Mouse (Mus musculus): ENCODE results near the gene Arhgef33. TPM values are rescaled to one million over a fixed set of nuclear protein-coding genes. Genes with fewer than 3 reads are reported as not detected.

Arhgef33 gene
- total and polyA plus RNA-seq, 2 experiments from 2014 or later = 2.2 to 7.7 TPM

DNA sequence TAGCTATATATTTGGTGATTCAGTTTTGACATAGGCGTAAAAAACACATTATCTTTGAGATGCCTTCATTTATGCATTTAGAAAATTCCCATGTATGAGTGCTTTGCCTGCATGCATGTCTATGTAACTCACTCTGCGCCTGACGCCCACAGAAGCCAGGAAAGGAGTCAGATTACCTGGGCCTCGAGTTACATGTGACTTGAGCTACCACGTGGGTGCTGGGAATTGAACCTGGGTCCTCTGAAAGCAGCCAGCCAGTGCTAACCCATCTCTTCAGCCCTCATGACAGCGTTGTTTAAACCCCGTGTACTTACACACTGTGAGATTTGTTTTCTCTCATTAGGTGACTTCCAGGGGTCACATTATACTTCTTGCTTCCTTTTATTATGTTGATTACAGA is 17.3 kb downstream of the Arhgef33 start:
- no peak overlapping the region for H3K9ac ChIP-seq (replicated peaks; ENCODE audit: low read length, poor library complexity, severe bottlenecking)
- H3K4me3 ChIP-seq (ENCODE audit: low read depth, low read length) = no peak overlapping the region
- no peaks in the 10 kb centered on the region for H3K27me3 ChIP-seq (ENCODE audit: insufficient read depth, low read length)
- no peak overlapping the region for H3K27ac ChIP-seq (ENCODE audit: low read depth, low read length)
- H3K4me2 ChIP-seq (ENCODE audit: low read depth, low read length, poor library complexity, severe bottlenecking) = no peak overlapping the region
- no peak for ATAC-seq (ENCODE audit: low FRiP score)
- H3K4me1 ChIP-seq (ENCODE audit: insufficient read depth, low read length) = no peaks in the 10 kb centered on the region
- no peak for DNase-seq (ENCODE audit: low spot score)
- no peaks in the 10 kb centered on the region for H3K9me3 ChIP-seq (ENCODE audit: low read length)
- 84% methylated on average over 7 of the region's 7 CpGs for WGBS
- no peaks in the 10 kb centered on the region for H3K36me3 ChIP-seq (ENCODE audit: insufficient read depth, low read length)
- no peak for TF ChIP-seq CTCF (IDR thresholded peaks at IDR 0.05)

DNA sequence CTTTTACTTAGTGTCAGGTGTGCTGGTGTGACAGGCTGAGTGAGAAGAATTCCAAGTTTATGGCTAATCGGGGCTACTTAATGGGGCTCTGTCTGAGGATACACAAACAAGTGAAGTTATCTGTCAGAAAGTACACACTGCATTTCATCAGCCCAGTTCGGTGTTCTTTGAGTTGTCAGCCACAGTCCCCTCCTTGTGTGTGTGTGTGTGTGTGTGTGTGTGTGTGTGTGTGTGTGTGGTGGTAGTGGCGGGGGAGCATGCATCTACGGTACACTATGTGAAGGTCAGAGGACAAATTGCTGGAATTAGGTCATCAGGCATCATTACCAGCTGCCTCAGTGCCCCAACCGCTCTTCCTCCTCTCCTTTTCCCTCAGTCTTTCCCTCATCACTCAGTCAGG is 18.2 kb downstream of the Arhgef33 start:
- WGBS = 89% methylated on average over 5 of the region's 5 CpGs
- H3K27me3 ChIP-seq (ENCODE audit: insufficient read depth, low read length) = no peaks in the 10 kb centered on the region

DNA sequence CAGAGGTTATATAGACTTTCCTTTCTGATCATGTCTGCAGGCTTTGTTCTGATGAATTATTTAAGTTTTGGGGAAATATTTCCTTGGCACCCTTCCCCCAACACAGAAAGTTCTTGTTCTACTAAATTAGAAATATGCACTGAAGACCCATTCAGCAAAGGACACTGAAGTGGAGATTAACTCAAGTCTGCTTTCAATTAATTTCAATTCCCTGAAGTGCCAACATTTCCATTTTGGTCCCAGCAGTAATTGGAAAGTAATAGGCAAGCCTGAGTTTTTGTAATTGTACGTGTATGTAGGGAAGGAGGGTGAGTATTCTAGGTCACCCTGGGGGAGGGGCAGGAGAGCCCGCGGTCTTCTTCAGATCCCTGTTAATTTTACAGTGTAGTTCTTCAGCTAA is 19.2 kb downstream of the Arhgef33 start:
- Histone ChIP-seq H3K27ac (ENCODE audit: low read depth, low read length) (no peak overlapping the region), H3K4me1 (ENCODE audit: insufficient read depth, low read length) (no peaks in the 10 kb centered on the region), H3K9ac (replicated peaks; ENCODE audit: low read length, poor library complexity, severe bottlenecking) (no peak overlapping the region), H3K4me2 (ENCODE audit: low read depth, low read length, poor library complexity, severe bottlenecking) (no peak overlapping the region), H3K9me3 (ENCODE audit: low read length) (no peaks in the 10 kb centered on the region), H3K27me3 (ENCODE audit: insufficient read depth, low read length) (no peaks in the 10 kb centered on the region), H3K4me3 (ENCODE audit: low read depth, low read length) (no peak overlapping the region), H3K36me3 (ENCODE audit: insufficient read depth, low read length) (no peaks in the 10 kb centered on the region)
- ATAC-seq (ENCODE audit: low FRiP score) = no peak
- TF ChIP-seq CTCF (IDR thresholded peaks at IDR 0.05) = no peak
- DNase-seq (ENCODE audit: low spot score) = peak; percentile 59
- 65% methylated on average over 3 of the region's 3 CpGs for WGBS

More for the DNA sequence above, 18.2 kb downstream of the Arhgef33 start:
- ATAC-seq (ENCODE audit: low FRiP score) (no peak), DNase-seq (ENCODE audit: low spot score) (no peak)
- Histone ChIP-seq H3K27ac (ENCODE audit: low read depth, low read length) (no peak overlapping the region), H3K36me3 (ENCODE audit: insufficient read depth, low read length) (no peaks in the 10 kb centered on the region), H3K9ac (replicated peaks; ENCODE audit: low read length, poor library complexity, severe bottlenecking) (no peak overlapping the region), H3K4me2 (ENCODE audit: low read depth, low read length, poor library complexity, severe bottlenecking) (no peak overlapping the region), H3K9me3 (ENCODE audit: low read length) (no peaks in the 10 kb centered on the region), H3K4me1 (ENCODE audit: insufficient read depth, low read length) (no peaks in the 10 kb centered on the region), H3K4me3 (ENCODE audit: low read depth, low read length) (no peak overlapping the region)
- no peak for TF ChIP-seq CTCF (IDR thresholded peaks at IDR 0.05)

DNA sequence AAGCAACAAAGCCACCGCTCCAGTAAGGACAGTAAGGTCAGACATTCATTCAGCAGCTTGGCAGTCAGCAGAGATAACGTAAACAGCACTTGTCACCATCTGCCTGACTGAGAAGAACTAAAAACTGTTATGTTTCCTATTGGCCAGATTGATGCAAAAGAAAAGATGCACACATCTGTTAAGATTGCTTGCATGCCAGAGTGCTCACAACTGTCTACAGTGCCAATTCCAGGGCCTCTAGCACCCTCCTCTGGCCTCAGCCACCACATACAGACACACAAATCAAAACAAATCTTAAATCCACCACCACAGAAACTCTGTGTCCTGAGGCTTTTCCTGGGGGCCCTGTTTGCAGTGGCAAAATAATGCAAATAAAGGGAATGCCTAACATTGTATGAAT is 25.2 kb downstream of the Arhgef33 start:
- no peaks in the 10 kb centered on the region for H3K4me1 ChIP-seq (ENCODE audit: insufficient read depth, low read length)
- ATAC-seq (ENCODE audit: low FRiP score) = no peak; the same call in 1 of the 2 replicates
- H3K27me3 ChIP-seq (ENCODE audit: insufficient read depth, low read length) = no peaks in the 10 kb centered on the region
- peak; percentile 71 for TF ChIP-seq CTCF (IDR thresholded peaks at IDR 0.05)
- H3K9me3 ChIP-seq (ENCODE audit: low read length) = no peaks in the 10 kb centered on the region
- no peak overlapping the region for H3K4me3 ChIP-seq (ENCODE audit: low read depth, low read length)
- H3K36me3 ChIP-seq (ENCODE audit: insufficient read depth, low read length) = no peaks in the 10 kb centered on the region
- H3K4me2 ChIP-seq (ENCODE audit: low read depth, low read length, poor library complexity, severe bottlenecking) = no peak overlapping the region
- WGBS = 89% methylated on average over 2 of the region's 2 CpGs
- H3K27ac ChIP-seq (ENCODE audit: low read depth, low read length) = no peak overlapping the region
- H3K9ac ChIP-seq (replicated peaks; ENCODE audit: low read length, poor library complexity, severe bottlenecking) = no peak overlapping the region
- DNase-seq (ENCODE audit: low spot score) = peak; percentile 41

DNA sequence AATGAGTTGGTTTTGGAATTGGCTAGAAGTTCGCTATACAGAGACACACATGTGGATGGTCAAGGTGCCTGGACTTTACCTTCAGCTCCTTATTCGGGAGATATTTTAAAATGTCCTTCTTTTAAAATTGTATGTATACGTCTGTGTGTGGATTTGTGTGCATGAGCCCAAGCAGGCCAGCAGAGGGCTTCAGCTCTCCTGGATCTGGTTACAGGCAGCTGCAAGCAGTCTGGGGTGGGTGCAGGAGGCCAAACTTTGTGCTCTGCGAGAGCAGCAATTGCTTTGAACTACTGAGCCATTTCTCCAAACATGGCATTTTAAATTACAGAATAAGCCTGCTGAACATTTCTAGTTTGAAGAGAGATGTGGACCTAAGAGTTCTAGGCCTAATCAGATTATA is 38.1 kb downstream of the Arhgef33 start:
- Histone ChIP-seq H3K36me3 (ENCODE audit: insufficient read depth, low read length) (no peaks in the 10 kb centered on the region), H3K4me2 (ENCODE audit: low read depth, low read length, poor library complexity, severe bottlenecking) (no peak overlapping the region), H3K4me1 (ENCODE audit: insufficient read depth, low read length) (no peaks in the 10 kb centered on the region), H3K27me3 (ENCODE audit: insufficient read depth, low read length) (no peaks in the 10 kb centered on the region), H3K27ac (ENCODE audit: low read depth, low read length) (no peak overlapping the region), H3K9me3 (ENCODE audit: low read length) (no peaks in the 10 kb centered on the region), H3K4me3 (ENCODE audit: low read depth, low read length) (no peak overlapping the region), H3K9ac (replicated peaks; ENCODE audit: low read length, poor library complexity, severe bottlenecking) (no peak overlapping the region)
- WGBS = 82% methylated on average over 4 of the region's 4 CpGs
- ATAC-seq (ENCODE audit: low FRiP score) (no peak), DNase-seq (ENCODE audit: low spot score) (peak; percentile 45)
- peak; percentile 63 for TF ChIP-seq CTCF (IDR thresholded peaks at IDR 0.05)

DNA sequence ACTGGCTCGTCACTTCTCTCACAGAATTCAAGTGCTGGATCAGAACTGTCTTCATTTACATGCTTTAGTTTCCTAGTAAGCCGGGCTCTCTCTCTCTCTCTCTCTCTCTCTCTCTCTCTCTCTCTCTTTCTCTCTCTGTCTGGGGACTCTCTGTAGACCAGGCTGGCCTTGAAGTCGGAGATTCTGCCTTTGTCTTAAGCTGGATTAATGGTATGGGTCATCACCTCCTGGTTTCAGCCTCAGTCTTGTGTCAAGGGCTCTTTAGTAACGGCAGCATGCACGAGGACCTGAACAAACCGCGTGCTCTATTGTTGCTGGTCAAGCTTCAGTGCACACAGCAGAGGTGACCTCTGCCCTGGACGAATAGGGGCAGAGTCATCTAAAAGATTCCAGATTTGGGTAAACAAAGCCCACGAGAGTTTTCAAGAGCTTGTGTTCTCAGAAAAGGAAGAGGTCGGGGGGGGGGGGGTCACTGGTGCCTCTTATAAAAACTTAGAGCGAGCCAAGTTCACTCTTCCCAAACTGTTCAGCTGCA is 39.5 kb downstream of the Arhgef33 start:
- ATAC-seq (ENCODE audit: low FRiP score) (no peak), DNase-seq (ENCODE audit: low spot score) (no peak)
- Histone ChIP-seq H3K9me3 (ENCODE audit: low read length) (no peaks in the 10 kb centered on the region), H3K4me3 (ENCODE audit: low read depth, low read length) (no peak overlapping the region), H3K9ac (replicated peaks; ENCODE audit: low read length, poor library complexity, severe bottlenecking) (no peak overlapping the region), H3K4me1 (ENCODE audit: insufficient read depth, low read length) (no peaks in the 10 kb centered on the region), H3K4me2 (ENCODE audit: low read depth, low read length, poor library complexity, severe bottlenecking) (no peak overlapping the region), H3K27ac (ENCODE audit: low read depth, low read length) (no peak overlapping the region), H3K36me3 (ENCODE audit: insufficient read depth, low read length) (no peaks in the 10 kb centered on the region), H3K27me3 (ENCODE audit: insufficient read depth, low read length) (no peaks in the 10 kb centered on the region)
- TF ChIP-seq CTCF (IDR thresholded peaks at IDR 0.05) = no peak
- WGBS = 20% methylated on average over 11 of the region's 11 CpGs
